Mouse (Mus musculus) megakaryocyte, embryonic 14.5 days (primary cell): ENCODE data around the gene Ikzf3. TPM values are rescaled to one million over a fixed set of nuclear protein-coding genes. Genes with fewer than 3 reads are reported as not detected.

Experiments used
- H3K27me3 ChIP-seq: replicated peaks from 2 replicates; pipeline ENCODE3; 2012; ENCODE audit warnings: inconsistent platforms
- H3K36me3 ChIP-seq: replicated peaks from 2 replicates; pipeline ENCODE3; 2012; ENCODE audit warnings: low read length, inconsistent platforms, mixed read lengths
- H3K4me1 ChIP-seq: 2 replicates; pipeline ENCODE4 v1.6.1; 2012; ENCODE audit warnings: inconsistent platforms
- H3K4me3 ChIP-seq: replicated peaks from 2 replicates; pipeline ENCODE3; 2012; ENCODE audit warnings: moderate library complexity, mild to moderate bottlenecking, inconsistent platforms
- H3K9me3 ChIP-seq: 2 replicates; pipeline ENCODE4 v1.6.1; 2012; ENCODE audit warnings: inconsistent platforms
- FLI1 ChIP-seq: IDR thresholded peaks from 2 replicates; pipeline ENCODE4 v1.6.1; 2012; ENCODE audit warnings: low read length, inconsistent platforms, mixed read lengths
- GATA1 ChIP-seq: IDR thresholded peaks from 3 replicates; pipeline ENCODE4 v1.6.1; 2012; ENCODE audit warnings: mixed read lengths, low read length, inconsistent platforms, borderline replicate concordance
- polyA plus RNA-seq: library from polyadenylated mRNA; stranded (reverse); fragments of >175 nt; gene quantifications from 2 replicates; pipeline ENCODE4 v1.2.3, GENCODE M21; 2012; ENCODE audit warnings: low replicate concordance; ENCODE audit not compliant: insufficient read depth

Gene Ikzf3
- polyA plus RNA-seq, 1 experiment = not detected

DNA sequence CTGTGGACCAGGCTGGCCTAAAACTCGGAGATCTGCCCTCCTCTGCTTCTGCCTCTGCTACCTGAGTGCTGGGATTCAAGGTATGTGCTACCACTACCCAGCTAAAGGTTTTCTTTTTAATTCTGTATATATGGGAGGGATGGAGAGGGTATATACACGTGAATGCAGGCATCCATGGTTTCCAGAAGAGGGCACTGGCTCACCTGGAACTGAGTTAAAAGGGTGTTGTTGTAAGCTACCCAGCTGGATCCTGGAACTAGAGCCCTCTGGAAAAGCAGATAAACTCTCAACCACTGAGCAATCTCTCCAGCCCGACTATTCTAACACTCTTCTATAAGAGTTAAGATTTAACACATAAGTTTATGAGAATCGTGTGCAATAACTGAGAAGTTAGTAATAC is 3.5 kb upstream of the Ikzf3 start:
- H3K9me3 ChIP-seq = 0 out of 2 replicates have a peak, but pooled peaks cover 2% of the 10 kb centered on the region
- H3K4me3 ChIP-seq = no peak overlapping the region
- peaks cover 31% of the 10 kb centered on the region for H3K4me1 ChIP-seq
- peaks cover 53% of the 10 kb centered on the region for H3K27me3 ChIP-seq
- no peak for TF ChIP-seq GATA1
- TF ChIP-seq FLI1 = no peak
- no peaks in the 10 kb centered on the region for H3K36me3 ChIP-seq

DNA sequence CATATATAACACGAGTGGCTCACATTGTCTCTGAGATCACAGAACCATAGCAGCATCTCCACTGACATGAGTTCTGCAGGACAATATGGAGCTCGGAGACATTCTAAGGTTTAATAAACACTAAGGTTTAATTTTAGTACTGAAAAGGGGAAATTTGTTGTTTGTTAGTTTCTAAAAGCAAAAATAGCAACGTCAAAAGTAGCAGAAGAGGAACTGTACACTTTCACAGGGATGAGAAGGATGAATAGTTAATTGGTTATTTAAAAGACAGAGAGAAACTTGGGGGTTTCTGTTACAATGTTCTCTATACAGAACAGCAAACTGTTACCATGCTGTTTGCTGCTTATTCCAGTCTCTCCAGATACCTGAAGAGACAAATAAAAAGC is 1.5 kb upstream of the Ikzf3 start:
- TF ChIP-seq GATA1 = no peak
- no peaks in the 10 kb centered on the region for H3K9me3 ChIP-seq
- H3K36me3 ChIP-seq = no peaks in the 10 kb centered on the region
- peaks cover 31% of the 10 kb centered on the region for H3K4me1 ChIP-seq
- peaks cover 69% of the 10 kb centered on the region for H3K27me3 ChIP-seq
- no peak overlapping the region for H3K4me3 ChIP-seq

DNA sequence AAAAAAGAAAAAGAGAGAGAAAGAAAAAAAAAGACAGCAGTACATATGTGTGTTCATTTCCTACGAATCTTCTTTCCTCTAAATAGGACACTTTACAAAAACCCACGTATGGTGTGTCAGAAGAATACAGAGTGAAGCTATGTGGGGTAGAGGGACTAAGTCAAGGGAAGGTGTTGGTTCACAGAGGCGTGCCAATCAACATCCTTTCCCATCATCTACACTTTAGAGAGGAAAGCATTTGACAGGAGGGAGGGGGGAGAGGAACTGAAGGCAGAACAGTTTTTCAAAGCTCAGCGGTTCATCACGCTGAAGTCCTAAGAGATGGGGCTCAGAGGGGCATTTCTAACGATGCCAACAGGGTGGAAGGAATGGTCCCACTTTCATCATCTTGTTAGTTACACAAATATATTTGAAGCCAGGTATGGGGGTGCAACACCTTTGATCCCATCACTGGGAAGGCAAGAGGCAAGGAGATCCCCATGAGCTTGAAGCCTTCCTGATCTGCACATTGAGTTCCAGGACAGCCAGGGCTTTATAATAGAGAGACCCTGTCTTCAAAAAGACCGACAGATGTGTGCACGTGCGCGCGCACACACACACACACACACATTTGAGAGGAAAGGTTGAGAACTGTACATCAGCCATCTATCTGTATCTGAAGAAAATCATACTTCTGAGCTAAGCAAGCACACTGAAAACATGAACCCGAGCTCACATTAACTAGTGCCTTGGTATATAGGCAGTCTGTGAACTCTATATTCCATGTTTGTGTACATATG is 887 bp upstream of the Ikzf3 start:
- Histone ChIP-seq H3K4me3 (no peak overlapping the region), H3K9me3 (no peaks in the 10 kb centered on the region), H3K27me3 (peaks cover 73% of the 10 kb centered on the region), H3K4me1 (peaks cover 28% of the 10 kb centered on the region), H3K36me3 (no peaks in the 10 kb centered on the region)
- TF ChIP-seq FLI1 (no peak), GATA1 (no peak)

DNA sequence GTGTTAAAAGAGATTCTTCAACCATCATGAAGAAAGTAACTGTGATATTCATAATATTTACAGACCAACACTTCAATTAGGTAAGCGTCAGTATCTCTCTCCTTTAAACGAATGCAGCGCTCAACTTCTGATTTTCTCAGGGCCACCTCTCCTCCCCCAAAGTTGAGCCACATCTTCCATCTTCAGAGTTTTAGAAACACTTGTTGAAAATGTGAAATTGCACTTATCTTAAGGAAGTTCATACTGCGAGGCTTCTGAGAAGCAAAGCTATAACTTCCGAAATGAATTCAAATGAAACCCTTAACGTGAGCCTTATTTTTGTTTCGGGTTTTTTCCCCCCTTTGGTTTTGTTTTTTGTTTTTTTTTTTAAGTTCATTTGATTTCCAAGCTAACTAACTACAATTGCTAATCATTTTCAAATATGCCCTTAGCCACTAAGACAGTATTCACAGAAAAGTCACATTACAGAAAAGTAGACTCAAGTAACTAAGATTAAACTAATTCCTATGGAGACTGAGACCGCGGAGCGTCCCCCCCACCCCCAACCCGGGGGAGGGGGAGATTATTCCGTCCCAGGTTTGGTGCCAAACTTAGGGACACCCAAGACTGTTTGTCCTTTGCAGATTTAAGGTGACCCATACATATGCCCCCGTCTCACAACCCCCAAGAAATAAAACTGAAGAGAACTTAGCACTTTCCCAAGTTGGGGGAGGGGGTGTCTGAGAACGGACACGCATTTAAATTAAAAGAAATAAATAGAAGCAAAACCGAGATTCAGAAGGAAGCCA is 747 bp downstream of the Ikzf3 start:
- Histone ChIP-seq H3K4me3 (peak overlapping the region; percentile 85), H3K27me3 (peaks cover 78% of the 10 kb centered on the region)

DNA sequence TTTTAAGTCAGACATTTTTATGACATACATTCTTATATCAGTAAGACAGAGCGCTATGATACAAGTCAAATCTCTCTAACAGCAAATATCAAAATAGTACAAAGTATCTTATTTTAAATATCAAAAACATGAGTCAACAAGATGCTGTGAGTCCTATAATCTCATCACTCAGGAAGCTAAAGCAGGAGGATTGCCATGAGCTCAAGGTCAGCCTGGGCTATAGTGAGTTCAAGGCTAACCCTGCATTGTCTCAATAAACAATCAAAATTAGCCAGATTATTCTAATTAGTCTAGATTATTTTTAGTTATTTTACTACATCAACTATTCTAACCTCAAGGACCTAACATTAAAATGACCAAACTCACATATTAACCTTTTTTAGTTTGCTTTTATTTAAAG is 2.4 kb downstream of the Ikzf3 start:
- Histone ChIP-seq H3K27me3 (peaks cover 69% of the 10 kb centered on the region), H3K36me3 (no peaks in the 10 kb centered on the region), H3K4me3 (no peak overlapping the region), H3K4me1 (peaks cover 15% of the 10 kb centered on the region), H3K9me3 (peaks cover 14% of the 10 kb centered on the region)
- TF ChIP-seq GATA1 (no peak), FLI1 (no peak)

More for the DNA sequence above, 747 bp downstream of the Ikzf3 start:
- TF ChIP-seq GATA1 = no peak
- TF ChIP-seq FLI1 = no peak
- Histone ChIP-seq H3K36me3 (no peaks in the 10 kb centered on the region), H3K4me1 (peaks cover 16% of the 10 kb centered on the region), H3K9me3 (peaks cover 4% of the 10 kb centered on the region; the same call in 1 of the 2 replicates)

DNA sequence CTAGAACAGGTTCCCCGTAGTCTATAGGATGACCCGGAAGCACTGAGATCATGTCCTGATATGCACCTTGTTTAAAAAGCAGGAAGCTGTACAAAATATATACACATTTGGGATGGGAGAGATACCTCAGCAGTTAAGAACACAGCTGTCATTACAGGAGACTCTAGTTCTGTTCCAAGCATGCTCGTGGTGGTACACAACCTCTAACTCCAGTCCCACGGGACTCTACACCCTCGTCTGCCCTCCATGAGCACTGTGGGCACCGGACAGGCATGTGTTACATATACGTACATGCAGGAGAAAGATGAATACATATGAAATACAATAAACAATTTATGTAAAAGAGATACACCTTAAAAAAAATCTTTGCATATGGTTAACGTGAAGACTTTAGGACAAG is 3.3 kb downstream of the Ikzf3 start:
- H3K27me3 ChIP-seq = peaks cover 63% of the 10 kb centered on the region
- H3K9me3 ChIP-seq = peaks cover 14% of the 10 kb centered on the region
- no peaks in the 10 kb centered on the region for H3K36me3 ChIP-seq
- no peak overlapping the region for H3K4me3 ChIP-seq
- H3K4me1 ChIP-seq = peaks cover 15% of the 10 kb centered on the region
- TF ChIP-seq FLI1 = no peak
- no peak for TF ChIP-seq GATA1

DNA sequence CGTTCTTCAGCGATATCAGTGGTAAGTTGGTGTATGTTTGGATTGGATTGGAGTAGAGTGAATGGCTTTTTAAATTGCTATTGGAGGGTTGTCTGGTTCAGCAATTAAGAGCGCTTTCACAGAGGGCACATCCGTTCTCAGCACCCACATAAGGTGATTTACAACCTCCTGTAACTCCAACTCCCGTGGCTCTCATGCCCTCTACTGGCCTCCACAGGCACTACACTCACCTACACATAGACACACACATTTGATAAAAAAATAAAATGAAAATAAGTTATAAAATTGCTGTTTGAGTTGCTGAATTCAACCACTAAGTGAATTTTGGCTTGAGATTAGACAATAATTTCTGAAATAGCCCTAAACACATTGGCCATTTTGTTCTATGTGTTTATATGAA is 5.5 kb downstream of the Ikzf3 start:
- H3K27me3 ChIP-seq = peaks cover 51% of the 10 kb centered on the region
- H3K4me3 ChIP-seq = no peak overlapping the region
- H3K9me3 ChIP-seq = peaks cover 14% of the 10 kb centered on the region
- TF ChIP-seq FLI1 (no peak), GATA1 (no peak)
- no peaks in the 10 kb centered on the region for H3K36me3 ChIP-seq
- H3K4me1 ChIP-seq = peaks cover 2% of the 10 kb centered on the region

DNA sequence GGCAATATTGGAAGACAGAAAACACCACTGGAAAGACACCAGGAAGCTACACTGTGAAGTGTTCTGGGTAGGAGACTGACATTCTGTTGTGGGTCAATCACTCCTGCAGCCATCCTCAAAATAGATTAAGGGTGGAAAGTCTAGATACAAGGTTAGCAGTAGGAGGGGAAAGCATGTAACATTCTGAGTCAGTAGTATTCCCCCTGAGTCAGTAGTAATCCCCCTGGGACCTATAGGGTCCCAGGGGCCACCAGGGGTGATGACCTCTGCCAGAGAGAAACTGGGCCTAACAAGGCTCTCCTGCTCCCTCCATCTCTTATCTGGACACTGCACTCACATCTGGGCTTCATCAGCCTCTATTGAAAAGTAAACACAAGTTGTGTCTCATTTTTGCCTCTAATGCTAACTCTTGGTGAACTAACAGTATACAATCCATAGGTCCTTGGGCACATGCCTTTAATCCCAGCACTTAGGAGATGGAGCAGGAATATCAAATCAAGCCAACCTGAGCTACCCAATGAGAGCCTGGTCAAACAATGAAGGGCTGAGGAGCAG is 8.3 kb downstream of the Ikzf3 start:
- Histone ChIP-seq H3K9me3 (peaks cover 17% of the 10 kb centered on the region), H3K36me3 (no peaks in the 10 kb centered on the region), H3K4me1 (0 out of 2 replicates have a peak, but pooled peaks cover 3% of the 10 kb centered on the region), H3K4me3 (no peak overlapping the region), H3K27me3 (peaks cover 47% of the 10 kb centered on the region)
- TF ChIP-seq GATA1 (no peak), FLI1 (no peak)

DNA sequence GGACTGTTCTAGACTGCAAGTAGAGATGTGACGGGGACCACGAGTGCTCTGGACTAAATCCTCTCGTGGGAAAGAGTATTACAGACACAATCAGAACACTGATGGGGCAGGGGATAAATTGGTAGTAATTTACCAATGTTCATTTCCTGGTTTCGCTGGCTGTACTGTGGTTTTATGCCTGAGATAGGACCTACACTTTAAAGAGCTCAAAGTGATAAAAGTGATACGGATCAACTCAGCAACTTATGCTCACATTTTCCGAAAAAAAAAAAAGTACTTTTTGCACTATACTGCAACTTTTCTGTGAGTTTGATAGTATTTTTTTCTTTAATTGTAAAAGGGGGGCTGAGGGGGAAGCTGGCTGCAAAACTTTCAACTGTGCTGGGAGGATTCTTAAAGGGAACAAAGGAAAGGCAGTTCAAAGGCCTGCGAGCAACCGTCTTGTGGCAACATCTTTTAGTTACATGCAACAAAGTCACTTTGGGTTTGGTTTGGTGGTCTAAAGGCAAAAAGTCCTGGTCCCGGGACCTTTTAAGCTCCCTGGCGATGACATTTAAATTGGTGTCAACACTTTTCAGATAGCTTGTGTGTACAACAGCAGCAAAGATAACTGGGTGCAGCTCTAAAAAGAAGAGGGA is 18.9 kb downstream of the Ikzf3 start:
- H3K27me3 ChIP-seq = peaks cover 44% of the 10 kb centered on the region
- H3K4me3 ChIP-seq = no peak overlapping the region
- TF ChIP-seq GATA1 (no peak), FLI1 (no peak)
- no peaks in the 10 kb centered on the region for H3K36me3 ChIP-seq
- no peaks in the 10 kb centered on the region for H3K4me1 ChIP-seq
- H3K9me3 ChIP-seq = no peaks in the 10 kb centered on the region

DNA sequence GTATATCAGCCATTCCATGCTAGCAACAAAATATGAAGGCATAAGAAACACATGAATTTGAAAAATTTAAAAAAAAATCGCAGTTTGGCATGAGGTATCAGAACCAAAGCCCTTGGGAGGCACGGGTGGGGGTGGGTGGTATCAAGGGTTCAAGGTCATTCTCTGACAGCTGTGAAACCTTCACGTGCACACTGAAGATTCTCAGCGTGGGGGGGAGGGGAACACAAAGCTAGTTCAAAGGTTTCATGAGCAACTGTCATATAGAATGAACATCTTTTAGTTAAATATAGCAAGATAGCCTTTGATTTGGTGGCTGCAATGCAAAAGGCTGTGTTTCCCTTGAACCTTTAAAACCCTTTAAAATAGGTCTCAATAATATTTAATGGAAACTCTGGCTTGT is 20.7 kb downstream of the Ikzf3 start:
- Histone ChIP-seq H3K4me1 (no peaks in the 10 kb centered on the region), H3K4me3 (no peak overlapping the region), H3K27me3 (peaks cover 47% of the 10 kb centered on the region), H3K36me3 (no peaks in the 10 kb centered on the region), H3K9me3 (no peaks in the 10 kb centered on the region)
- TF ChIP-seq GATA1 = no peak
- no peak for TF ChIP-seq FLI1
